Mouse (Mus musculus): ENCODE results near the gene Gm17093. TPM values are rescaled to one million over a fixed set of nuclear protein-coding genes. Genes with fewer than 3 reads are reported as not detected.
"Not testable (repeated sequence)": the region's sequence is repeated elsewhere in the genome, so short reads cannot be mapped to it uniquely, and the experiment has no call there.

Gm17093 gene
- not detected in 2 replicates for polyA plus RNA-seq (2016; fragmentation: Nextera tagmentation; extraction: Ambion mirVana)

DNA sequence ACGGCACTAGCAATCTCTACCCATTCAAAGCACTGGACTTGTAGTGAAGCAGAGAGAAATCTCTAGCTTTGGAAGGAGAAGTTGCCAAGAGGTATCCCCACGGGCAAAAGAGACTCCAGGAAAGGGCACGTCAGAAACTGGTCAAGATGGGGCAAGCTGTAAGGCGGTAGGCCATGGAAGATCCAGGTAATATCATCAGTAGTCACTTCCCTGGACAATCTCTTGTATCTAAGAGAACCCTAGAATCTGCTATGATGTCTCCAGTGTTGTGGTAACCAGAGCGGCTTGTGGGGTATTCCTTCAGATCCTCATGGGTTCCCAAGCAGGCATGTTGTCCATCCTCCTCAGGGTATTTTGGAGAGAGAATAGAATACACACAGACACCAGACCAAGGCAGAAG lies at the start of gene Gm17093:
TSS of gene Gm17093 (plus strand) at position 301 of the 400 bp plus-strand sequence.
- H3K4me1 ChIP-seq; H3K27me3 ChIP-seq (ENCODE audit: insufficient read depth, poor library complexity, severe bottlenecking); DNase-seq (ENCODE audit: low spot score); H3K4me3 ChIP-seq; H3K27ac ChIP-seq; H3K9me3 ChIP-seq; H3K36me3 ChIP-seq: not testable (repeated sequence)
- WGBS, result 84% methylated on average over 5 of the region's 5 CpGs

DNA sequence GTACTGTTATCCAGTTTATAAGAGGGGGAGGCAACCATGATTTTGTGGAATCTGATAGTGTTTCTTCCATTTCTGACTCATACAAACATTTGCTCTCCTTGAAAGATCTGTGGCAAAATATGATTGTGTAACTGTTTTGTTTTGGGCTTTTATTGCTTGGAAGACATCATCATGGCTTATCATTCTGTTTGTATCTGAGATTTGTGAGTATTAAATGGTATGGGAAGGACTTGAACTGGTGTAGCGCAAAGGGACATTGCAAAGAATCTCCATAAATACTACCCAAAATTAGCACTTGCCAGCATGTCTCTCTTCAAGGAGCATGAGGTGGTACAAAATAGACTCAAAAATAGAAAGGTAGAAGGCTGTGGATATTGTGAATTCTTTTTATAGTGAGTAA lies 25.9 kb upstream of the Gm17093 start, which contains the start of gene BC061237:
TSS of gene BC061237 (plus strand) at position 301 of the 400 bp plus-strand sequence.
- not testable (repeated sequence) for H3K4me1 ChIP-seq; H3K4me3 ChIP-seq; H3K36me3 ChIP-seq; DNase-seq (ENCODE audit: low spot score); H3K9me3 ChIP-seq; H3K27me3 ChIP-seq (ENCODE audit: insufficient read depth, poor library complexity, severe bottlenecking); H3K27ac ChIP-seq
- 82% methylated on average over 1 of the region's 1 CpGs for WGBS

GRCm38 (mm10) chr14:44547961-44548360 lies 29.9 kb downstream of the Gm17093 start:
- H3K9me3 ChIP-seq; H3K27me3 ChIP-seq (ENCODE audit: insufficient read depth, poor library complexity, severe bottlenecking); H3K36me3 ChIP-seq; H3K4me1 ChIP-seq; H3K27ac ChIP-seq; H3K4me3 ChIP-seq; DNase-seq (ENCODE audit: low spot score): not testable (repeated sequence)
- WGBS, result 79% methylated on average over 3 of the region's 5 CpGs

Other genes starting within 250 kb of the Gm17093 start
- not detected in 2 replicates for gene Gm8220, start 232.7 kb upstream of the Gm17093 start, polyA plus RNA-seq (2016; fragmentation: Nextera tagmentation; extraction: Ambion mirVana)
- gene Gm5930, start 179.7 kb upstream of the Gm17093 start, polyA plus RNA-seq (2016; fragmentation: Nextera tagmentation; extraction: Ambion mirVana), result not detected in 2 replicates
- gene Gm8229, start 152.9 kb upstream of the Gm17093 start, polyA plus RNA-seq (2016; fragmentation: Nextera tagmentation; extraction: Ambion mirVana), result not detected in 2 replicates
- not detected in 2 replicates for gene Gm3371, start 107.6 kb upstream of the Gm17093 start, polyA plus RNA-seq (2016; fragmentation: Nextera tagmentation; extraction: Ambion mirVana)
- gene Gm8232, start 84.6 kb upstream of the Gm17093 start, polyA plus RNA-seq (2016; fragmentation: Nextera tagmentation; extraction: Ambion mirVana), result not detected in 2 replicates
- gene BC061237, start 25.8 kb upstream of the Gm17093 start, polyA plus RNA-seq (2016; fragmentation: Nextera tagmentation; extraction: Ambion mirVana), result not detected in 2 replicates
- gene Gm8247, start 64.9 kb downstream of the Gm17093 start, polyA plus RNA-seq (2016; fragmentation: Nextera tagmentation; extraction: Ambion mirVana), result not detected in 2 replicates
- not detected in 2 replicates for gene Gm5624, start 109.7 kb downstream of the Gm17093 start, polyA plus RNA-seq (2016; fragmentation: Nextera tagmentation; extraction: Ambion mirVana)
- not detected in 2 replicates for gene Gm8257, start 188.2 kb downstream of the Gm17093 start, polyA plus RNA-seq (2016; fragmentation: Nextera tagmentation; extraction: Ambion mirVana)
- not detected in 2 replicates for gene Gm8267, start 232.1 kb downstream of the Gm17093 start, polyA plus RNA-seq (2016; fragmentation: Nextera tagmentation; extraction: Ambion mirVana)

All from heart, embryonic 10.5 days (tissue).